Mouse (Mus musculus) heart, postnatal 25 days (tissue): ENCODE results near the gene Xdh. TPM values are rescaled to one million over a fixed set of nuclear protein-coding genes. Genes with fewer than 3 reads are reported as not detected.

Experiments
- total RNA-seq, 2 experiments: library from RNA; stranded (reverse); gene quantifications; 2 replicates each; pipeline ENCODE4 v1.2.3; 2021

The Xdh gene
- total RNA-seq, 2 experiments from 2014 or later: 88.2 to 109 TPM

Other genes starting within 250 kb of the Xdh start
- not detected for gene Galnt14, start 239.7 kb downstream of the Xdh start, total RNA-seq
- gene Ehd3, start 146.1 kb downstream of the Xdh start, total RNA-seq: 1 to 10 TPM; 2.6 to 3.3 TPM
- not detected for gene Srd5a2, start 97.7 kb upstream of the Xdh start, total RNA-seq